Mouse (Mus musculus): ENCODE data around the gene Msh5. TPM values are rescaled to one million over a fixed set of nuclear protein-coding genes. Genes with fewer than 3 reads are reported as not detected.

Msh5 gene
- total and polyA plus RNA-seq, 3 experiments = 26.3 to 29.0 TPM; not detected in 1

DNA sequence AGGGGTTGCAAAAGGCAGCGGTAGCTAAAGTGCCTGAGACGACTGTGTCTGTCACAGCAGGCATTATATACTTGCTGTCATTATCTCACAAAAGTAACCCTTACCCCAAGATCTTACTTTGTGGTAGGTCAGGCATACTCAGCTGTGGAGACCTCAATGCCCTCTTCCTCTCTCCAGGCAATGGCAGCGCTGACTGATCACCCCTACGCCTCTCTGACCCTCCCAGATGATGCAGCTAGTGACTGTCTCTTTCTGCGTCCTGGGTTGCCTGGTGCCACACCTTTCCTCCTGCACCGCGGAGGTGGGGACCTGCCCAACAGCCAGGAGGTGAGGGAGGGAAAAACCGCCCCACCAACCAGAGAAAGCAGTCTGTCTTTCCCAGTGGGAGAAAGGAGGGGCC, 14.8 kb upstream of the Msh5 start:
- Histone ChIP-seq H3K27ac (ENCODE audit: control insufficient read depth, low read depth, low read length) (no peak overlapping the region), H3K79me2 (ENCODE audit: control insufficient read depth, insufficient read depth, low read length, poor library complexity) (no peaks in the 10 kb centered on the region), H3K27me3 (ENCODE audit: control insufficient read depth in 1 of 2, insufficient read depth in 2 of 2, low read length in 2 of 2) (no peaks in the 10 kb centered on the region), H3K4me1 (ENCODE audit: control insufficient read depth in 1 of 2, insufficient read depth in 2 of 2, low read length in 2 of 2) (no peaks in the 10 kb centered on the region; a peak in 1 of 4 replicates), H3K4me3 (ENCODE audit: control insufficient read depth in 1 of 2, insufficient read depth in 1 of 2, low read depth in 2 of 2, low read length in 2 of 2) (no peak overlapping the region), H3K9ac (ENCODE audit: control insufficient read depth, low read depth, low read length, poor library complexity, severe bottlenecking) (no peak overlapping the region), H3K9me3 (replicated peaks; ENCODE audit: insufficient read depth, low read length) (no peaks in the 10 kb centered on the region), H3K36me3 (ENCODE audit: control insufficient read depth in 1 of 2, insufficient read depth in 2 of 2, low read length in 2 of 2) (peaks cover 5 to 8% of the 10 kb centered on the region in 2 experiments)
- no peak for TF ChIP-seq MAX (IDR thresholded peaks at IDR 0.05; ENCODE audit: low read length)
- no peak for TF ChIP-seq MYC (IDR thresholded peaks at IDR 0.05; ENCODE audit: low read depth, low read length)
- TF ChIP-seq SMC3 (IDR thresholded peaks at IDR 0.05; ENCODE audit: low read depth, low read length) = no peak
- TF ChIP-seq BHLHE40 (IDR thresholded peaks at IDR 0.05; ENCODE audit: borderline replicate concordance, low read depth, low read length) = no peak
- no peak for TF ChIP-seq TCF12 (IDR thresholded peaks at IDR 0.05; ENCODE audit: low read depth, low read length)
- TF ChIP-seq POLR2AphosphoS2 (IDR thresholded peaks at IDR 0.05; ENCODE audit: low read length) = no peak
- TF ChIP-seq MYB (IDR thresholded peaks at IDR 0.05; ENCODE audit: low read depth, low read length) = no peak
- TF ChIP-seq ETS1 (IDR thresholded peaks at IDR 0.05; ENCODE audit: low read depth, low read length) = no peak
- no peak for TF ChIP-seq E2F4 (IDR thresholded peaks at IDR 0.05; ENCODE audit: borderline replicate concordance, low read depth, low read length)
- no peak for TF ChIP-seq GATA1 (IDR thresholded peaks at IDR 0.05; ENCODE audit: low read depth, low read length)
- no peak for TF ChIP-seq TAL1 (IDR thresholded peaks at IDR 0.05; ENCODE audit: low read length)
- no peak for TF ChIP-seq RCOR1 (IDR thresholded peaks at IDR 0.05; ENCODE audit: low read depth, low read length)
- TF ChIP-seq NELFE (IDR thresholded peaks at IDR 0.05; ENCODE audit: low read depth, low read length) = no peak
- TF ChIP-seq NRF1 (IDR thresholded peaks at IDR 0.05; ENCODE audit: insufficient read depth, low read depth, low read length, poor library complexity, severe bottlenecking) = no peak
- no peak for TF ChIP-seq GABPA (IDR thresholded peaks at IDR 0.05; ENCODE audit: low read depth, low read length)
- no peak for TF ChIP-seq MEF2A (IDR thresholded peaks at IDR 0.05; ENCODE audit: extremely low read depth, insufficient replicate concordance, low read depth, low read length, poor library complexity, severe bottlenecking)
- no peak for TF ChIP-seq HCFC1 (IDR thresholded peaks at IDR 0.05; ENCODE audit: low read depth, low read length)
- no peak for TF ChIP-seq ZMIZ1 (IDR thresholded peaks at IDR 0.05; ENCODE audit: low read depth, low read length)
- DNase-seq (ENCODE audit: low read depth, low spot score) = no peak

DNA sequence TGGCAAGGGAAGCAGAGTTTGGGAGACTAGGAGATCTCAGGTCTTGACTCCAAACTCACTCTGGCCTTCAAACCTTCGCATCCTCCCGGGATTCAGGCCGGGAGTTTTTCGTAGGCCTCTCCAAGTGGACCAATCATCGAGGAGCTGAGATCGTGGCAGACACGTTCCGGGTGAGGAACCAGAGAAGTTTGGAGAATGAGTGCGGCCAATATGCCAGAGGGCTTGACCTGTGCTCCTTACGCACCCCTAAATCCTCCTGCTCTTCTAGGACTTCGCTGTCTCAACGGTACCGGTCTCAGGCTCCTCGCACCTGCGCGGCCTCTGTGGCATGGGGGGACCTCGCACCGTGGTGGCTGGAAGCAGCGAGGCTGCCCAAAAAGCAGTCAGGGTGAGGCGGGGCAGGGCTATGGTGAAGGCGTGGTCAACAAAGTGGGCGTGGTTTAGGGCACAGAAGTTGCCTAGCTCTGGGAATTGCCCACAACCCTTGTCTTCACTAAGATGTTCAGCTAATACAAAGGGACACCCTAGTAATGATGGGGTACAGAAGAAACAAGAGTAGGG, 14.3 kb upstream of the Msh5 start:
- Histone ChIP-seq H3K9ac (ENCODE audit: control insufficient read depth, low read depth, low read length, poor library complexity, severe bottlenecking) (no peak overlapping the region), H3K79me2 (ENCODE audit: control insufficient read depth, insufficient read depth, low read length, poor library complexity) (no peaks in the 10 kb centered on the region), H3K4me3 (ENCODE audit: control insufficient read depth in 1 of 2, insufficient read depth in 1 of 2, low read depth in 2 of 2, low read length in 2 of 2) (no peak overlapping the region), H3K4me1 (ENCODE audit: control insufficient read depth in 1 of 2, insufficient read depth in 2 of 2, low read length in 2 of 2) (no peaks in the 10 kb centered on the region; a peak in 1 of 4 replicates), H3K9me3 (replicated peaks; ENCODE audit: insufficient read depth, low read length) (no peaks in the 10 kb centered on the region), H3K27ac (ENCODE audit: control insufficient read depth, low read depth, low read length) (no peak overlapping the region), H3K27me3 (ENCODE audit: control insufficient read depth in 1 of 2, insufficient read depth in 2 of 2, low read length in 2 of 2) (no peaks in the 10 kb centered on the region), H3K36me3 (ENCODE audit: control insufficient read depth in 1 of 2, insufficient read depth in 2 of 2, low read length in 2 of 2) (peaks cover 6 to 8% of the 10 kb centered on the region in 2 experiments)
- no peak for TF ChIP-seq GATA1 (IDR thresholded peaks at IDR 0.05; ENCODE audit: low read depth, low read length)
- no peak for TF ChIP-seq CTCF (IDR thresholded peaks at IDR 0.05 in 2 of 3, conservative IDR thresholded peaks at IDR 0.05 in 1 of 3; ENCODE audit: control insufficient read depth in 1 of 3, insufficient read depth in 1 of 3, low read depth in 2 of 3, low read length in 3 of 3, poor library complexity in 1 of 3, severe bottlenecking in 1 of 3)
- TF ChIP-seq ZKSCAN1 (IDR thresholded peaks at IDR 0.05; ENCODE audit: low read depth, low read length) = no peak
- no peak for TF ChIP-seq NRF1 (IDR thresholded peaks at IDR 0.05; ENCODE audit: insufficient read depth, low read depth, low read length, poor library complexity, severe bottlenecking)
- no peak for TF ChIP-seq EP300 (IDR thresholded peaks at IDR 0.05; ENCODE audit: low read depth in 1 of 2, low read length in 2 of 2)
- TF ChIP-seq GABPA (IDR thresholded peaks at IDR 0.05; ENCODE audit: low read depth, low read length) = no peak
- no peak for TF ChIP-seq MYC (IDR thresholded peaks at IDR 0.05; ENCODE audit: low read depth, low read length)
- no peak for TF ChIP-seq TAL1 (IDR thresholded peaks at IDR 0.05; ENCODE audit: low read length)
- TF ChIP-seq CHD1 (IDR thresholded peaks at IDR 0.05; ENCODE audit: low read depth, low read length) = no peak
- no peak for TF ChIP-seq KAT2A (conservative IDR thresholded peaks at IDR 0.05; ENCODE audit: low read depth, low read length)
- TF ChIP-seq USF2 (IDR thresholded peaks at IDR 0.05; ENCODE audit: borderline replicate concordance in 1 of 2, insufficient read depth in 1 of 2, low read depth in 1 of 2, low read length in 2 of 2) = no peak
- TF ChIP-seq ZC3H11A (IDR thresholded peaks at IDR 0.05; ENCODE audit: low read depth, low read length) = no peak
- no peak for TF ChIP-seq POLR2AphosphoS2 (IDR thresholded peaks at IDR 0.05; ENCODE audit: low read length)
- no peak for TF ChIP-seq ELF1 (IDR thresholded peaks at IDR 0.05; ENCODE audit: low read depth, low read length)
- no peak for TF ChIP-seq RCOR1 (IDR thresholded peaks at IDR 0.05; ENCODE audit: low read depth, low read length)
- DNase-seq (ENCODE audit: low read depth, low spot score) = no peak

All from MEL (cell line).